Mouse (Mus musculus): ENCODE measurements around the gene Perm1.

Perm1 gene

DNA sequence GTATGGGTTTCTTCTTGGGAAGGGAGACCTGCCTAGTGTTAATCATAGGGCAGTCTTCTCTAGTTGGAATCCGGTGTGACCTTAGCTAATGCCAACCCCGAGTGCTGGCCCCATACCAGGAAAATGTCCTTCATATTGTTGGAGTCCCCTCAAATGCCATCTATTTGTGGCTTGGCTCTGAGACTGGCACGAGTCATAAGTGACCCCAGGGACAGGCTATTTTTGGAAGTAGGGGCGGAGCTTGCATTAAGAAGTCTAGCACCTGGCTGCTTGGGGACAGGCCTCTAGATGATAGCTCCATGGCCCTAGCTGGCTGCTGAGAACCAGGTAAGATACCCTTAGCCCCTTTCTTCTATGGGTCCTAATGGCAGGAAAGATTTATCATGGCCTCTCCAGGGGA lies at the start of gene Perm1:
Perm1 (plus strand) TSS at position 220 of the 400 bp plus-strand sequence.
- DNase-seq (ENCODE audit: low spot score) = no peak

DNA sequence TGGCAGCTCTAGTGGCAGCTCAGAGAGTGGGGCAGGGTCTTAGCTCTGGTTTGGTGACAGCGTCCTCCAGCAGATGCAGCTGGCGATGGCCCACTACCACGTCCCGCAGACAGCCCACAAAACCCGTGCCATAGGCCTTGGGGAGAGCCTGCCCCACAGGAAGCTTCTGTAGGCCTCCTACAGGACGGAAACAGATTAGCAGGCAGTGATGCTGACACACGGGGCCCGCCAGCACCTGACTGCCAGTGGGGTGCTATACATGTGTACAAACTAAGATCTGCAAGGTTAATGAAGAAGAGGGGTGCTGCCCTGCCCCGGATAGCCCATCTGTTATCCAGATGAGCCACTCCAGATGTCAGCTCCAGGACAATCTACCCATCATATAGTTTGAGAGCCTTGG lies 49.2 kb upstream of the Perm1 start:
- no peak for DNase-seq (ENCODE audit: low spot score)

DNA sequence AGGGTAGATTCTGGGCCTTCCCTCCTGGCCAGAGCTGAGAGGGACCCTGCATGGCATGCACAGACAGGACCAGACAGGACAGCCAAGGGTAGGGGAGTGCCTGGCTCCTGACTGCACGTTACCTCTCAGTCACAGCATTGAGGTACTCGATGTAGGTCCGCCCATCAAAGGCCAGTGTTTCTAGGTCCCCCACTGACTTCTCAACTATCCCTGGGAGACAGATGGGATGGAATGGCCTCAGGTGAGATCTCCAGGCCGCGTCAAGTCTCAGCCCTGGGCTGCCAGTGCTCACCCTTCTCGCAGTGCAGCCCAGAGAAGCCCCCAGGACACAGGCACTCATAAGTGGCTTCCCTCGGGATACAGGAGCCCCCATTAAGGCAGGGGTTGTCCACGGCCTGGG lies 47.1 kb upstream of the Perm1 start:
- no peak for DNase-seq (ENCODE audit: low spot score)

DNA sequence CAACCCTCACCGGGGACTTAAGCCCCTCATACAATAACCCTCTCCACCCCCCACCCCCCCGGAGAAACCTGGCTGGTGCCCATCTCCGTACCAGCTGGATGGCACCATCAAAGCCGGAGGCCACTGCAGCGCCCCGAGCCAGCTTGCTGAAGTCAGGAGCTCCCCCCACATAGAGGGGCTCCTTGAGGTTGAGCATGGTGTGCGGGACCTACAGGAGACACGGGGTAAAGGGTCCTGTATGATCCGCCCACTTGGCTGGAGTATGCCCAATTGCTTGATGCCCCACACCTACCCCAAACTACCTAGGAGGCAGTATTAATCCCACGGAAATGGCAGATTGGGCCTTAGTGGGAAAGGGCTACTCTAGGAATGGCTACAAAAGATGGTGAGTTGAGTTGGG lies 46.5 kb upstream of the Perm1 start:
- DNase-seq (ENCODE audit: low spot score) = no peak

DNA sequence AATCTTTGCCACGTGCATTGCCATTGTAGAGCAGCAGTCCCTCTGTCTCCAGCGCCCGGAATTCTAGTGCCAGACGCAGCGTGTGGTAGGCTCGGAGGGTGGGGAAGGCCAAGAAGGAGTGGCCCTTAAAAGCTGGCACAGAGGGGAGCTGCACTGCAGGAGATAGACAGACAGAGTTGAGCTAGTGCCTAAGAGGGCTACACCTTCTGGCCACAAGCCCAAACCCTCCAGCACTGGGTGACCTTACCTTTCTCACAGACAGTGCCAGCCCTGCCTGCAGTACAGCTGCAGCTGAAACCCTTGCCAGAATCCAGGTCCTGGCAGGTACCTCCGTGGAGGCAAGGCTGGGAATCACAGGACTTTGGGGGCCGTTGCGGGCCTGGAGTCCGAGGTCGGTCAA lies 43.8 kb upstream of the Perm1 start:
- DNase-seq (ENCODE audit: low spot score) = no peak

DNA sequence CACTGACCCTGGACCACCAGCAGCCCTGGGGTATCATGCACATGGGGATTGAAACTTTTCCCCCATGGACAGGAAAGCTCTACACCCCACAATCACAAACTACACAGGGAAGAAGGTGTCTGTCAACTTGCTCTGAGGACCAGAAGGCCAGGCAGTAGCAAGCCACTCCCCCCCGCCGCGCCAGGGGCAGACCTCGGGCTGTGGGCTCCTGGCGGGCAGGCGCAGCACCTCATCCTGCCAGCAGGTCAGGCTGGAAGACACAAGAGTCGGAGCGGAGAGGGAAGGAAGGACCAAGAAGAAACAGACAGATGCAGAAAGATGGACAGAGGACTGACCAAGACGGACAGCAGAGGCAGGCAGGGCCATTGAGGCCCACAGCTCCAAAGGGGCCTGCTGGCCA lies 38.0 kb upstream of the Perm1 start:
- DNase-seq (ENCODE audit: low spot score) = no peak

DNA sequence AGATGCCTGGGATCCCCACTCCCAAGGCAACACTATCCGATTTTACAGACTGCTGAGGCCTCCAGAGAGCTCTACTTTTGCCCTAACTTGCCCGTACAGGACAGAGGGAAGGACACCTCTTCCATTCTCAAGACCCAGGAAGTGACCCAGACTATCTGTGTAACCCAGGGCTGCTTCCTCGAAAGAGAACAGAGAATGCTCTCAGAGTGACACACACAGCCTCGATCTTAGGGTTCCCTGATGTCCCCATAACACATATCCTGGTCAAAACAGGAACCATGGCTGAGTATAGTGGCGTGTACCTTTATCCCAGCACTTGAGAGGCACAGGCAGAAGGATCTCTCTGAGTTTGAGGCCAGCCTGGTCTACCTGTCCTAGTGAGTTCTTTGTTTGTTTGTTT lies 31.9 kb upstream of the Perm1 start:
- DNase-seq (ENCODE audit: low spot score) = no peak

DNA sequence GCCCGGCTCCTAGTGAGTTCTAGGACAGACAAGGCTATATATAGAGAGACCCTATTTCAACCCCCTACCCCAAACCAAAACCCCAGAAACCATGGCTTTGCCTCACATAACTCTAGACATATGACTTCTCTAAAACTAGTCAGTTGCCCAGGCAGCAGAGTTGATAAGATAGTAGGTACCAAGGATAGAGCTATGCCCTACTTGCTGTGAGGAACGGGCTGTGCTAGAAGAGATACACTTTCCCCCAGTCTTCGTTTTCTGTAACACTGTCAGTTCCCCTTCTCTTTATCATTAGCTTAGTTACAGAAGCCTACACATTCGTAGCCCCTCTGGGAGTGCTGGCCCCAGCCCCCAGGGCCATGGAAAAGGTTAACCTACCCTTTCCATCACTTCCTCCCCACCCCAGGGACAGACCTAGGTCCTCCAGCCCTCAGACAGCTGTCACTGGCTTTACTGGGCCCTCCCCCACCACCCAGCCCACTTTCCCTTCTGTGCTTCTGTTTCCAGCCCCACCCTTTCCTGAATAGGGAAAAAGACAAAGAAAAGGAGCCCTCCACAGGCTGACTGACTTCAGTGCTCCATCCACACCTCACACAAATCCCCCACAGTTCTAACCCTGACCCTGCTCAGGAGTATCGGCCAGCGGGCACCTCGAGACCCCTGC lies 31.2 kb upstream of the Perm1 start:
- DNase-seq (ENCODE audit: low spot score) = no peak

DNA sequence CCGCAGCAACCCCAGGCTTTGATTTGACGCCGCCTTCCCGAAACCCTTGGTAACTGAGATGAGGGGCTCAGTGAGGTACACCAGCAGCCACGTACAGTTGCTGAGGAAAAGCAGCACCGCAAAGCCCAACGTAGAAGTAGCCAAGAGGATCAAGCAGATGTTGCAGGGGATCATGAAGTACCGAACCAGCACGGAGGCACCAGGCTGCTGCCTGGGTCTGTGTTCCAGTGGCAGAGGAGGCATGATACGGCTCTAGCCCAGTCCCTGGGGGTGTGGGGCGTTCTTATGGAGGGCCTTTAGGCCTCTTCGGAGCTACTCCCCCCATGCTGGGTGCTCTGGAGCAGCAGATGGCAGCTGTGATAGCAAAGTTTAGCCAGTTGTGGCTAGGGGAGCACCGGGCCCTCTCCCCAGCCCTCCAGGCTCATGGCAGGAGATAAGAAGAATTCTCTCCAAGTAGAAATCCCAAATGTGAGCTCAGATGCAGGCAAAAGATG lies 30.2 kb upstream of the Perm1 start:
- no peak for DNase-seq (ENCODE audit: low spot score)

DNA sequence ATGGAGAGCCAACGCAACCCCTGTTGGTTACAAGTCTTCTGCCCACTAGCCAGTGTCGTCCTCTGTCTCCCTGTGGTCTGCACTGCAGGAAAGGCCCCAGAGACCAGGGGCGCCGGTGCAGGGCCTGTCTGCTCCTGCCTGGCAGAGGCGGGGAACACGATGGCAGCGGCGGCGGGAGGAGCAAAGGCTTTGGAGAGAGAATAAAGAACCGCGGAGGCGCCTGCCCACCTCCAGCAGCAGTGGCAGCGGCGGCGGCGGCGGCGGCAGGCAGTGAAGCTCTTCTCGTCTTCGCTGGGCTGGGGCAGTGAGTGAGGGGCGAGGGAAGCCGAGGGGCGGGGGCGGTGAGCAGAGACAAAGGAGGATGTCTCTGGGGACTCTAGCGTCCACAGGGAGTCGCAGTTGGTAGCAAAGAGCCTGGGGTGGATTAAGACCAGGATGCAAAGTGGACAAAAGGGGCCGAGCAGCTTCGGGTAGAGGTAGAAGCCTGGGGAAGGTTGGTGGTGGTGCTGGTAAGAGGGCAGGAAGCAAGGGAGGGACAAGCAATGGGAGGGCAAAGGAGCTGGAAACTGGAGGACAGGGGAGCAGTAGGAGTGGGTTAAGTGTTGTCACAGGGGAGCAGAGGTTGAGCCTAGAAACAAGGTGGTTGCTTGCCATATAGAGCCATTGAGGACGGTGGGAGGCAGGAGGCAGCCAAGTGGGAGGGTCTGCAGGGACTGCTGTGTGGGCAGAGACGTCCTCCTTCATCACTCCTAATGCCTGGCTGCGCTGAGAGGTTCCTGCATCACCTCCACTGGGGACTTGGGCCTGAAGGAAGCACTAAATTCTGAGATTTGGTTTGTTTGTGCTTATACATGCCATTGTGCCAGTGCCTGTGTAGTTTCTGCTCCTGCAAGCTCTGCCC lies 29.5 kb upstream of the Perm1 start:
- DNase-seq (ENCODE audit: low spot score) = no peak

DNA sequence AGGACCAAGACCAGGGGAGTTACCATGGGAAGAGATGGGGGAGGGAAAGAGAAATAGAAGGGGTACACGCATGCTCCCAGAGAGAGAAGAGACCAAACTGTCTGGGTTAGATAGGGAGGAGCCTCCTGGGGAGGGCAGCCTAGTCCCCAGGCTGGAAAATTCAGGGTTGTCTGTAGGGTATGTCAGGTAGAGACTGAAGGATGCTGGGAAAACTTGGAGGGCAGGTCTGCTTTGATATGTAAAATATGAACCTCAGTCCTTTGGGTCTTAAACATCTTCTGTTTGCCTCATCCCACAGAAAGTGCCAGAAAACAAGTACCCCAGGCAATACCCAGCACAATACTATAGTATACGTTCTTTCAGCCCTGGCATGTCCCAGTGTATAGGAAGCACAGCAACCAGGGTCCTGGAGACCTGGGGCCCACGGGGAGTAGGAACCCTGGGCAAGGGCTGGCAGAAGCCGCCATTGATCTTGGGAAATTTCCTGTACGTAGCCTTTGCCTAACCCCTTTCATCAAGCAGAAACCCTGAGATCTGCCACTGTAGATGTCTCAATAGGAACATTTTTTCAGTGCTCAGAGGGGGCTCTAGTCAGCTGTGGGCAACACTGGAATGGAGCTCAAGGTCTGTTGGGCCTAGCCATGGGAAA lies 27.4 kb upstream of the Perm1 start:
- no peak for DNase-seq (ENCODE audit: low spot score)

DNA sequence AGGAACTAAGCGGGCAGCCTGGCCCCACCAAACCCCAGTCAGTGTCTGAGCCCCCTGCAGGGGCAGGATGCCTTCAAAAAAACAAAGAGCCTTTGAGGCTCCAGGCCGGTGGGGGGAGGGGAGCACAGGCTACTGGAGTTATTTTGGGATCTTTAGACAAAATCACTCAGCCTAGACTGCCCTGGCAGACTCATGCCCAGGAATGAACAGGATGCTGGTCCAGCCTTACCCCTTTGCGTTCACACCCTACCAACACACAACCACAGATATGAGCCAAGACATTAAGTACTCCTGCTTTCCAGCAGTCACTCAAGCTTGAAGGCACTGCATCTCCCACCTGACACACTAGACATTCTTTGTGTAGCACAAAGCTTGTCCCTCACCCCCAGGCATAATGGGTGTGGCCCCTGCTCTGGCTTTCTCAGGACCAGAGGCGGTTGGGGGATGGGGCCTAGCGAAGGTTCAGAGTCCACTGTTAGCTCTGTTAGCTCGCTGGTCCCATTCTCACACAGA lies 26.8 kb upstream of the Perm1 start:
- peak; percentile 81 for DNase-seq (ENCODE audit: low spot score)

DNA sequence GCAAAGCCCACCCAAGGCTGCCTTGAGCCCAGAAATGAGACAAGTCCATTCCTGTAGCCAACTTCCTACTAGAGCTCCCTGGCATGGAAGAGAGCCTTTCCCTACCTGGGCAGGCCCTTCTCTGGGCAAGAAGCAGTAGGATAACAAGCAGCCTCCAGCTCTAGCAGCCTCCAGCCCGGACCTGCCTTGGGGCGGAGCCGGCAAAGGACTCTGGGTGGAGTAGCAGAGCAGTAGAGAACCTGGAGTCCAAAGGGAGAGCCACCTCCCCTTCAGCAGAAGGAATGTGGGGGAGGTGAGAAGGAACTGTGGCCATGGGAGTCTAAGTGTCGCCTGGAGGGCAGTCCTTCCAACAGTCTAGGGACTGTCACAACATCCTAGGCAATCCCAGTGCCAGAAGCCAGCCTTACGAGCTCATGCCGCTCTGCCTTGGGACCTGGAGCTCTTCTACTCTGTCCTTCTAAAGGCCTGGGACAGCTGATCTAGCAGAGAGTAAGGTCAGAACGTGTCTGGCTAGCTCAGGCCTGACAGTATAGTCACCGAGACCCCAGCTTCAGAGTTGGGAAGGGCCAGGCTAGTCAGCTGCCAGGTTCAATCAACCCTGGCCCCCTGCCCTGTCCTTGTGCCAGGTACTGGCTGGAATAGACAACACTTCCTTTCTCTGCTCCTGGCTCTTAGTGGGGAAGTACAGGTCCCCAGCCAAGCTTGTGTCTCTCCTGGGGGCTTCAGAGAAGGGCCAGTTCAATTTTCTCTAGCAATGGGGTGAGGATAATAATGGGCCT lies 23.1 kb upstream of the Perm1 start:
- DNase-seq (ENCODE audit: low spot score) = peak; percentile 87

DNA sequence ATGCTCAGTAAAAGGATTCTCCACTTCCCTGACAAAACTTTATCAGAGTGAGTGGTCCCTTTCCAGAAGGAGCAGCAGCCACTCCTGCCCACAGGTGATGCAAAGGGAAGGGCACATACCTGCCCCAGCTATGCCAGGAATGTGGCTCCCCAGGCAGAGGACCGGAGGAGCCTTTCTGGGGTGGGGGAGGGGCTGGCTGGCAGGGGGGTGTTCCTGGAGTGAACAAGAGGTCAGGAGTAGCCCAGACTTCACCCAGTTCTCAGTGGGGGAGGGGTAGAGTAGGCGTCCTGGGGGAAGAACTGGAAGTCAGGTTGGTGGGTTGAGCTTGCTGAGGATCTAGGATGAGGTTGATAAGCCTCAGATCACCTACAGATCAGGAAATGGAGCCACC lies 22.5 kb upstream of the Perm1 start:
- DNase-seq (ENCODE audit: low spot score) = peak; percentile 89

DNA sequence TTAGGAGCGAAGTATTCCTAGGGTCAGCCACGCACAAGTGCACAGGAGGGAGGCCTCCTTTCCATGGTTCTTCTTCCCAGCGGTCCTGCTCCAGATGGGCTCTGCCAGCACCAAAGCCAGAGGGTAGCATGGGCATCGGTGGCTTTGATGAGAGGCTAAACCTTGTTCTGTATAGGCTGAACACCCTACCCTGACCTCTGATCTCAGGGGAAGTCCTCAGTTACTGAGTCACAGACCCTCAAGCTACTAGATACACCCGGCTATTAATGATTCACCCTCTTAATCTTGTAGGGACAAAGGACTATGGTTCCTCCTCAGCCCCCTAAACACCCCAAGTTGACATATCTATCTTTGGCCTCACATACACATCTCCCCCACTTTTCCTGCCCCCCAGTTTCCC lies 21.8 kb upstream of the Perm1 start:
- peak; percentile 67 for DNase-seq (ENCODE audit: low spot score)

DNA sequence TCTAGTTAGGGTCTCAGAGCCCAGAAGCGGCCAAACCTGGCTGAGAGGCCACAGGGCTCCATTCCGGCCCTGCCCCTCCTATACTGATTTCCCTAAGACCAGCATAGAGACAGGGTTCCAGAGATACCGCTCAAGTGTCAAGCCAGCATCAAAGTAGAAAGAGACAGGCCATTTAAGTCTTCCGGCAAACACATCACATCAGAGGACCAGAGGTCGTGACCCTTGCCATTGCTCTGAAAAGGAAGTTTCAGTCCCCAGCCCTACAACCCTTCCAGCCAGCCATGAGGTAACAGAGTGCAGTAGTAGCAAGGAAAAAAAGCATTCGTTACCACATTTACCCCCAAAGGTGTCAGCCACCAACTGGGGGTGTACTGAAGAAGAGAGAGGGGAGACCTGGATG lies 21.3 kb upstream of the Perm1 start:
- DNase-seq (ENCODE audit: low spot score) = peak; percentile 75

DNA sequence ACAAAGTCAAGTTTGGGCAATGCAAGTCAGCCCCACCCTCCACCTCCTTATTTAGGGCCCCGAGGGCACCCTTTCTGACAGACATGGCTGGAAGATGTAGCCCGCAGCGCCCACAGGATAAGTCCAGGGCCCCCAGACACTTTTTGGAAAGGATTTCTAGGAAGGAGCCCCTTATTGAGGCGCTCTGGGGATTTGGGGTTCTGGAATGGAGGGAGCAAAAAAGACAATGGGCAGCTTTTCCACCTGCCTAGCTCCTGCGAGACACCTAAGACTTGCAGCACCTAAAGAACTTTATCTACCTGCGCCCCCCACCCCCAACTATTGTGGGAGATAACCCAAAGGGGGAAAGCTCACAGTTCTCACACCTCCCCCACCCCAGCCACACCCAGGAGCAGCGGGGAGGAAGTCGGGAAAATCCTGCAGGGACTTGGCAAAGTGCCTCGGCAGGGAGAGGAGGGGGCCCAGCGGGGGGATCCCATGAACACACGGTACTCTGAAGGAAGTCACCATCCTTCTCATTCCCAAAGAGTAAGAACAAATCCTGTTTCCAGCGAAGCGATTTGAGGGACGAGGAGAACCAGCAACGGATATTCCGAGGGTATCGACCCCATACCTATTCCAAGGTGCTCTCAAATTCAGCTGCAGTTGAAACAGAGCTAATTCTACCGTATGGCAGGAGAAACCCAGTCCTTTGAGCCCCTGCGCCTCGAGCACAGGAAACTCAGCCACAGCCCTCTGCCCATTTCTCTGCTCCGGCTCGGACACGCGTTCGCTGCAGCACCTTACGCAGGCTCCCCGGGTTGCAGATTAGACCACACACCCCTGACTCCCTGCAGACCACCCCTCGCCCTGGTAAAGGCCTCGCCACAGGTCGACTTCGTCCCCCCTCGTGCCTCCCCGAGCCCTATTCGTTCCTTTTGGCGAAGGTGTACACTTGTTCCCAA lies 19.5 kb upstream of the Perm1 start:
- peak; percentile 61 for DNase-seq (ENCODE audit: low spot score)

DNA sequence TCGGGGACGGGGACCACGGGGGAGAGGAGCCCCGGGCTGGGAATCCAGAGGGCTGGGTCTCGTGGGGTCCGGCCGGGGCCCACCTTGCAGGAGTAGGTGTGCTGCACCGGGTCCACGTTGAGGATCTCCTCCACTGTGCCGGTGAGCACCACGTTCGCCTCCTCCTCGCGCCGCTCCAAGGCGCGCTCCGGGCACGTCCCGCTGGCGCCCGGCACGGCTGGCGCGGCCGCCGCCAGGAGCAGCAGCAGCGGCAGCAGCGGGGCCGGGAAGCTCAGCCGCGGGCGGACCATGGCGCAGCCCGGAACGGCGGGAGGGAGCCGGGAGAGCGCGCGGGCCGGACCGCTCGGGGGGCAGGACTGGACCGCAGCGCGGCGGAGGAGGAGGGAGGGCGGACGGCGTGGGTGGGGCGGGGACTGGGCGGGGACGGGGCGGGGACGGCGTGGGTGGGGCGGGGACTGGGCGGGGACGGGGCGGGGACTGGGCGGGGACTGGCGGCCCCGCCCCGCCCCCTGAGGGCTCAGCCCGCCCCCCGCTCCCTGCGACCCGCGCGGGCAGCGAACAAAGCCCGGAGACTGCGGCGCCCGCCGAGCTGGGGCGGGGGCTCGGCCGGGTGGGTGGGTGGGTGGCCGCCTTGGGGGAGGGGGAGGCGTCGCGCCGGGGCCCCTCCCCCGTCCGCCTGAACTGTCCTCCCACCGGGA lies 18.4 kb upstream of the Perm1 start, which contains the start of gene Agrn:
Agrn (minus strand) TSS at position 358 of the 698 bp plus-strand sequence.
- peak; percentile 86 for DNase-seq (ENCODE audit: low spot score)

DNA sequence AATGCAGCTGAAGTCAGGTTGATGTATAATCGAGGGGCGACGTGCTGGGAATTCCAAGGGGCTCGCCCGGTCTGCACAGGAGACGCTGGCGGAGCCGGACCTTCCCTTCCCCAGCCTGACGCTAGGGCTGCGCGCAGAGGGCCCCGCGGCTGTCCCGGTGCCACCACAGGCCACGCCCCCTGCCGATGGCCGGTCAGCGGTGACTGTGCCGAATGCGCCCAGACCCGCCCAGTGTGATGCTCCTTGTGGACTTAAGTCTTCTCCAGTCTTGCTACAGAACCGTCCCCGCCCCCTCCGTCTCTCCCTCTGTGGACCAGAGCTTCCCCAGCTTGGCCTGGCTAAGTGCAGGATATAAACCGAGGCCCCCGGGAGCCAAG lies 17.9 kb upstream of the Perm1 start:
- peak; percentile 97 for DNase-seq (ENCODE audit: low spot score)

Data from yolk sac, embryonic 10.5 days (tissue).